Mouse (Mus musculus) R1 (cell line): ENCODE measurements at regions not wholly inside any gene's neighbourhood (a gene's known extent, or its start where the extent isn't known, plus 50 kb on each side); places are given as distances from the start of the nearest gene placed in this dataset.

Experiments used
- DNase-seq: peaks from one replicate; pipeline ENCODE4 v3.0.0-alpha.2; 2018; ENCODE audit warnings: low read depth, low spot score

DNA sequence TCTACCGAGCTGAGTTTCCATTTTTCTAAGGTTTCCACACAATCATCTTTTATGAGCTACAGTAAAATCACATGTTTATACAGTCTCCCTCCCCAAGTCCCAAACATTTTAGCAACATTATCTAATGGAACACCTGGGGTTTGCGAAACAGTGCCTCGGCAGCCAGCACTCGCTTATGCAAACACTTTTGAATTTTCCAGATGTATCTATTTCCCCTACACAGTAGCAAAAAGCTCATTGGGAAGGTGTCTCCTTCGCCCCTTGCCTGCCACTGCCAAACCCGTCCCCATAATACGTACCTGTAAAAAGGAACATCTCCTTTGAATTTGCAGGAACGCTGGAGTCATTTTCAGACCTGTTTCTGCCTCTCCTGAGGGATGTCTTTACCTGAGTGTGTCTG, 149.6 kb upstream of the Mocs1 start:
- no peak for DNase-seq

DNA sequence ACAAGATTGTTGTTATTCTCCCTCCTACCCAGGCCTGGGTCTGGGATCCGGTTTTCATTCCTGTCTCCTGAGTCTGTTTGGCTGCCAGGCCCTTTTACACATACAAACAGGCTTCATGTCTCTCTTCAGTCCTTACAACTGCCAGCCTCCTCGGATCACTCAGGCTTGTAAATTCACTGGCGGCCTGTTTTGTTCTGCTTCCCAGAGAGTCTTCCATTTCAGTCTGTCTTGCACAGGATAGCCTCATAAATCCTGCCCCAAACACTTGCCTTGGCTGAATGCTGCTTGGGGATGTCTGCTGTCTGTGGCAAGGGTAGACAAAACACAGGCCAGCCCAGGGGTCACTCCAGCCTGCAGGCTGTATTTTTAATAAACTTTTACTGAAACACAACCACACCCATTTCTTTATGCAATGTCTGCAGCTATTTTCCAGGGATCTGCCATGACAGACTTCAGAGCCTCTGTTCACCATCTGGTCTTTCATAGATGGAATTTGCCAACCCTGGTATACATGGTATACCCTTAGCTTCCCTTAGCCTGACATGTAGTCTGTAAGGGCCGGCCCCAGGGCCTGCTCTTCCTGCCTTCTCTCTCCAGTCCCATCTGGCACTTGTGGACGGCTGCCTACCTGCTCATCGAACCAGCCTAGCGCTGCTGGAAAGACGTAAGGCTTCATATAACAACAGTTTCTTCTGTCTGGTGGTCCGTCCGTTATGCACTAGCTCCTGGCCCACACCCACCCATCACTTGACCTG, 149.0 kb upstream of the Mocs1 start:
- DNase-seq: no peak

DNA sequence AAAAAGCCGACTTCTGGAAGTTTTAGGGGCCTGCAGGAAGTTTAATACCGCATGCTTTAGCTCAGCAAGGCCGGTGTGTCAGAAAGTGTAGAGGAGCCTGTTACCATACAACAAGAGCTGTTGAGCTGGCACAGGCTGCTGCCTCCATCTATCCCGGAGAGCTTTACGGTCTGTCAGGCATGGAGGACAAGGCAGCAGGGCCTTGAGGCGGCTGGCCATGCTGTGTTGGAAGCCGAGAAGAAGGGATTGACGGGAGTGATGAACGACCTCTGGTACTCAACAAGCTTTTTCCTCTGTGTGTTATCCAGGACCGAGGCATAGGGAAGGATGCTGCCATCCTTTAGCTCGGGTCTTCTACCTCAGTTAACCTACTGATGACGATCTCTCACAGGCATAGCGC, 146.8 kb upstream of the Mocs1 start:
- no peak for DNase-seq

DNA sequence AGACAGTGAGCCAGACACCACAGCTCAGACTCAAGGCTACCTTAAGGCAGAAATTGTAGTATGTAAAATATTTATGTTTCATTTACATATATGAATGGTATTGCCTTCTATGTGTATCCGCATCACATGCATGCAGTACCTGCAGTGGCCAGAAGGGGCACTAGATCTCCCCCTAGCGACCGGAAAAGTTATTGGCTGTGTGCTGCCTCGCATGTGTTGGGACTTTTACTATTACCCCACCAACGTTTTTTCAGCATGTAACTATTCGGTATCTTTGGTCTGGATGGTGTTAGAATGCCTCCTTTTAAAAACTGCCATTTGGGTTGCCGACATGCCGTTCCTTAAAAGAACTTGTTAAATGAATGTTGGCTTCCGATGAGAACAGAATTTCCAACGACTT, 145.7 kb upstream of the Mocs1 start:
- peak; percentile 73 for DNase-seq

DNA sequence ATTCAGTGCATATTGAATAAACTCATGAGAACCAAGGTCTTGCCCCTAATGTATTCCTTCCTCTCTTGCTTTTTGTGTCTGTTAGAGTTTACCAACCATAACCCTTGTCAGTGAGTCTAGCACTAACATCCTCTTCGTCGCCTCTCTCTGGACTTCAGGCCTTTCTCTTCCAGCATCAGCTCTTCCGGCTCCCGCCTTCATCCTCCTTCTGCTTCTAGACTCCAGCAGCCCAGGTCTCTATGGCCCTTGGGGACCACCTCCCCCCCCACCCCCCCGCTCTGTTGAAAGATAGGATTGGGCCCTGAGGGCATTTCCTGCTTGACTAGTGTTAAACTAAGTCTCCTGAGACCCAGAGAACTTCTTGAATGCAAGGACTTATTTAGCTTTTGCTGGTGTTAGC, 144.7 kb upstream of the Mocs1 start:
- DNase-seq: no peak

DNA sequence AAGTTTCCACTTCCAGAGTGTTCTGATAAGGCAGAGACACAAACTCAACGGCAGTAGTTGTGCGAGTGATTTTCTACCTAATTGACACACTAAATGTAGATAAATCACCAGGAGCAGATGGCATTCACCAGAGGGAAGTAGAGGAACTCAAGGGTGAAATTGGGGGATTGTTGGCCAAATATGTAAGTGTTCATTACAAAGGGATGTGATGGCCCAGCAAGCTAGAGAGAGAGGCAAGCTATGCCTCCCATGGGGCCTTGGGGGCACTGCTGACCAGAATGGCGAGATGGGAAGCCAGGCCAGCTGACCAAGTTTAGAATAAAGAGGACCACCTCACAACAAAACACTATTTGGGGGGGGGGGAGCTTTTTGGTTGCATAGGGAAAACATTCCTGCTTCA, 136.5 kb upstream of the Mocs1 start:
- no peak for DNase-seq

DNA sequence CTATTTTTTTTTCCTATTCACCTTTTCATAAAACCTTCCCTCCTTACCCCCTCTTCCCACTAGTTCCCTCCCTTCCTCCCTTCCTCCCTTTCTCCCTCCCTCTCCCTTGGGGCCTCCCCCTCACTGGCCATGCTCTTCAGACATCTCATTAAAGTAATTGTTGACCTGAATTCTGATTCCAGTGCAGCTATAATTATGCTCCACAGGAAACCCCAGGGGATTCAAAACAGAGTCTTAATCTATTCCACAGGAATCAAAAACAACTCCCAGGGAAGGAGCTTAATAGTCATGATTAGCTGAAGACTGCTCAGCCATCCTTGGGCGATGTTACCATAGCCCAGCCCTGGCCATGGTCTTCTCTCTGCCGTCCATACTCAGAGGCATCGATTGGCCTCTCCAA, 123.7 kb upstream of the Mocs1 start:
- no peak for DNase-seq

DNA sequence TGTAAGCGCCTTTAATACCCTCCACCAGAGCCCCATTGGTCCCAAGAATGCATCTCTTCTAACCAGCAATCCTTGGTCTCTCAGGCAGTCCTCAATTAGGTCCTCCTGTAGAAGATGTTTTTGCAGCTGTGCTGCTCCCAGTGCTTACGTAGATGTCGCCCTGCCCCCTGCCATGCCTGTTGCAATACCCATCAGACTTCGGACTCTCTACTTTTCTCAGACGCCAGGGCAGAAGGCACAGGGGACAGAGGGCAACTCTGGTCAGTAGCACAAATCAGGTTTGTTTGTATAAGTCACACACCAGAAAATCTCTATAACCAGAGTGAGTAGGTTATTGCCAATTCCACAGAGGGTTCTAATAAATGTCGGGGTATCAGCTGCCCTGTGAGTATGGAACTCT, 123.0 kb upstream of the Mocs1 start:
- no peak for DNase-seq

DNA sequence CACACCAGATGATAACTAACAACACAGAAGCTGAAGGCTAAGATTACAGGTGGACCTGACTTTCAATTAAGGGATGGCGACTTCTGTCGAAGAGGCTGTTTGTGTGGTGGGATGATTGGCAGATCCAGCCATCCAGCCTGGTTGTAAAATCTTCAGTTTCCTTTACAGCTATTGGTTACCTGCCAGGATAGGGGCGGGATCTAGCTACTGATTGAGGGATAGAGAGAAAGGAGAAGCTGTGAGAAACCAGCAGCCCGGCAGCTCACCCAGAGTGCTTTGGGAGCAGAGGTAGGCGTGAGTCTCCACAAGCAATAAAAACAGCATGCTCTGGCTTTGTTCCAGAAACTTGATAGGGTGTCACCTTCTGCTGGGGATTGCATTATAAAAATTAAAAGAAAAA, 119.1 kb upstream of the Mocs1 start:
- DNase-seq: peak; percentile 77

DNA sequence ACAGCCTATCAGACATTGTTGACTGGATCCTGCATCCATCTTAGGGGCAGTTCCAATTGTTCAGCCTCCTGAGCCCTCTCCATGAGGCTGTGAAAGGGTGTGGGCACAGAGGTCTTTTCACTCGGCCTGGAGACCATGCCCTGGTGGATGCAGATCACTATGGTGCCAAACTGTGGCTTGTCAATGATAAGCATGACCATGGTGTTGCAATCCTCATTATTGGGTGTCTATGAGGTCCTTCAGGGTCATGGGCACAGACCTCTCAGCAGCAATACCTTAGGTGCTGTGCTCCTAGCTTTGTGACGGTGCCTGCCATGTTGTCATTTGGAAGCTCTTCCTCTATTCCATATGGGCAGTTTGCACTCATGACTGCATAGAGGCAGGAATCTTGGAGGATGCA, 114.0 kb upstream of the Mocs1 start:
- no peak for DNase-seq

DNA sequence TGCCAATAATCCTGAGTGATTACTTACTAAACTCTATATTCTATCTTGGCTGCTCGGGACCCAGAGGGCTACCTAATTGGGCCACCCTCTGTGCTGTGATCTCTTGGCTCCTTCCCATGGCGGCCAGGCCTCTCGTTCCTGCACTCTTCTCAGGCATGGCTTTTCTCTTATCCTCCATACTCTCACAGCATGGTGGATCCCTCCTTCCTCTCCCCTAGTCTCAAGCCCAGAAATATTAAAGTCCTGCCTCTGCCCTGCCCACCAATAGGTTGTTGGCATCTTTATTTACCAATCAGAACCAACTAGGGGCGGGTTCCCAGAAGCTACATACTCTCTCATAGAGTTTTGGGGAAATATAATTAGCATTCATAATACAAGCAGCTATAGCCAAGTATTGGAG, 100.6 kb upstream of the Mocs1 start:
- DNase-seq: no peak

DNA sequence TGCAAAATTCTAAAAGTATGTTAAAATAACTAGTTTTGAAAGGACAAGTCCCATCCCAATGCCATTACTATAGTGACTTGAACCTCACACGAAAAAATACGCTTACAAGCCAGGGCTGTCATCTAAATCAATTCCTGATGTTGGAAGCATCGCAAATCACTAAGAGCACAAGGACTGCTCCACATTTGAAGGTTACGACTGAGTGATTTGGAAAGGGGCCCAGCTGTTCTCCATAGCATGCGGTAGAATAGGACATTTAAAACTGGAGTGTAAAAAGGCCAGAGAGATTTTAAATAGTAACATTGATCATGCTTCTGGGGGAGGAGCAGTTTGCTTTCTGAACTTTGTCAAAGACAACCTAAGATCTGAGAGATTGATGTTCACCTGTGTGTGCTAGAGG, 92.8 kb upstream of the Mocs1 start:
- no peak for DNase-seq

DNA sequence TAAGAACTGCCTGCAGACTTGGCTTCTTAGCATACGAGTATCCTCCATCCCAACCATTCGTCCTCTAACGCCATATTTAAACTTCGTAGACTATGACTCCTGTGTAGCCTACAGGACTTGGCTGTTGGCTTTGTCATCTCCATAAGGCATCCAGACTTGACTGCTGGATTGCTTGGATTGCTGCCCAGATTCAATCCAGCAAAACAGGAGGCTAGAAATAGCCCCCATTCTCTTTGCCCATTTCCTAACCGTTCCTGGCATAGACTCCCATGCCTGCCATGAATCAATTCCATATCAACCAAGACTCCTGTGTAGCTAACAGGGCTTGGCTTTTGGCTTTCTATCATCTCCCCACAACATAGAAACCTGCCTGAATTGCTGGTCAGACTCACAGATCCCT, 90.3 kb upstream of the Mocs1 start:
- no peak for DNase-seq

DNA sequence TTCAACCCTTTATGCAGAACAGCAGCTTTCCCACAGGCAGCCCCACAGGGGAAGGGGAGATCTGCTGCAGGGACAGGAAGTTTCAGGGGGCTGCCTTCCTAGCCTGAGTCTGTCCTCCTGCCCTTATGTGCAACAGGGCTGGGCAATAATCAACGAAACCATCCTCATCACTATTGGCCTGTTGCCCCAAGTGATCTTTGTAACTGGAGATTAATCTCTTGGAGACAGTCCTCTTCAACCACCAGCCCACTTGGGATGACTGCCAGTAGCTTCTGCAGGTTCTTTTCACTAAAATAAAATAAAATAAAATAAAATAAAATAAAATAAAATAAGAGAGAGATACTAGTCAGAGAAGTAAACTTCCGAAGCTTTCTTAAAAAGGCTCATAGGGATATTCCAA, 85.5 kb upstream of the Mocs1 start:
- no peak for DNase-seq

DNA sequence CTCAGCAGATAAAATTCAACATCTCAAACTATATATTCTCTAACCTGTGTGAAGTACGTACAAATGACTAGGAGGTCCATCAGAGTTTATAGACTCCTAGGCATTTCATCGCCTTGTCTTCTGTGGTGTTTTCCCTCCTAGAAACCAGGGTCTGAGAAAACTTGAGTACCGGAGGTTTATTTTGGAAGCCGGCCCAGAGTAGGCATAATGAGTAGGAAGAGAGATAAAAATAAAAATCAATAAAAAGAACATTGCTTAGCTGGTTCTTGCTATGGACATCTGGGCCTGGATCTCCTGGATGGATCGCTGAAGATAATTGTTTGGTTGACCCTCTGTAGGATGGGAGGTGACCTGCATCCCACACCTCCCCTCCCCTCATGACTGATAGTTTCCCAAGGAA, 81.5 kb upstream of the Mocs1 start:
- no peak for DNase-seq

DNA sequence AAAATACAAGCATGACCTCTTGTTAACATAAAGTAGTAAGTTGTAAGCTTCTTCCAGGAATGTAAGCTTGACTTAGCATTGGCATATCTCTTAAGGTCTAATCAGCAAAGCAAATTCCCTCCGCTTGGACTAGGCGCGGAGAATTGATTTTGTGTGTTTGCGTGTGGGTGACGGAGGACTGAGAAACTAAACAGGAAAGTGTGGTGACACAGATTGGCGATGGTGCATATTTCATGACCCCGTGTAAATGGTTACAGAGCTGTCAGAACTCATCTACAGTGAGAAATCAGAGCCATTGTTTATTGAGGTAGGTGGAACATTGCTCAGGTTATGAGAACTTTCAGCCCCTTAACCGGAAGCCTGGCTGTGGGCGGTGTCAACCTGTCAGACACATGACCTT, 78.8 kb upstream of the Mocs1 start:
- no peak for DNase-seq

DNA sequence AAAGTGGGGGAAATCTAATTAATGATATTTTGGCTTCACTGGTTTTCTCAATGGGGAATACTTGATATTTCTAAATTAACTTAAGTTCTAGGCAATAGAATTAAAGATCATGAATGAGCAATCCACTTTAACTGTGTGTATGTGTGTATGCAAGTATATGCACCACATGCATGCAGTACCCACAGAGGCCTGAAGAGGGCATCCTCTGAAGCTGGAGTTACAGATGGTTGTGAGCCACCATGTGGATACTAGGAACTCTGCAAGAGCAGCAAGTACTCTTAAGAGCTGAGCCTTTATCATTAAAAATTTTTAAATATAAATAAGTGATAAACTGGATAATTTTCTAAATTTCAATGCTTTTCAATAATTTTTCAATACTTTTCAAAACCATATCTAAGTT, 69.0 kb upstream of the Mocs1 start:
- DNase-seq: peak; percentile 77

DNA sequence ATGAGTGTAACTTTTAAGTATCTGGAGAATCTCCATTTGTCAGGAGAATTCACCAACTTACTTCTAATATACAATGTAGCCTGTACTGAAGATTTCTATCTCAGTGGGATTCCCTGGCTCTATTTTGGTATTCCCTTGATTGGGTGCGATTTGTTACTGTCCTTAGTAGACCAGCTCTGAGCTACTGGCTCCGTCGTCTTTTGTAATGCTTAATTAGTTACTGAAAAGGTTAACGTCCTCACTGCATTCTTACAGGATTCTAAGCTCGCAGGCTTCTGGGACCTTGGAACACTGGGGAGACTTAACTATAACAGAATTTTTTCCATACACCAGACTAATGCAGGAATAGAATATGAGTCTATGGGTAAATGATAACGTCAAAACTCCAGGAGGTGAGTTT, 67.9 kb upstream of the Mocs1 start:
- peak; percentile 66 for DNase-seq

DNA sequence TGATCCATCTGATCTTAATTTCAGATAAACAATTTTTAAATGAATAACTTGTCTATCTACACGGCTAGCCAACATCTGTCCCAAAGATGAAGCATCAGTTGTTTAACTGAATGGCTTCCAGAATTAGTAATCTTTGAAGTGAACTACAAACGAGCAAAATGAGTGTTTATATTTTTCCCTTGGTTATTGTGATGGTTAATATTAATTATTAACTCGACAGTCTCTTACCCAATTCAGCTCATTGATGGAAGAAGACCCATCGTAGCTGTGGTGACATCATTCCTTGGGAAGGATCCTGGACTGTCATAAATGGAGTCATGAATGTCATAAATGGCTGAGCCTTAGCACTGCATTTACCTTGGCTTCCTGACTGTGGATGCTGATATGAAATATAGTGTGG, 60.4 kb upstream of the Mocs1 start:
- DNase-seq: no peak

DNA sequence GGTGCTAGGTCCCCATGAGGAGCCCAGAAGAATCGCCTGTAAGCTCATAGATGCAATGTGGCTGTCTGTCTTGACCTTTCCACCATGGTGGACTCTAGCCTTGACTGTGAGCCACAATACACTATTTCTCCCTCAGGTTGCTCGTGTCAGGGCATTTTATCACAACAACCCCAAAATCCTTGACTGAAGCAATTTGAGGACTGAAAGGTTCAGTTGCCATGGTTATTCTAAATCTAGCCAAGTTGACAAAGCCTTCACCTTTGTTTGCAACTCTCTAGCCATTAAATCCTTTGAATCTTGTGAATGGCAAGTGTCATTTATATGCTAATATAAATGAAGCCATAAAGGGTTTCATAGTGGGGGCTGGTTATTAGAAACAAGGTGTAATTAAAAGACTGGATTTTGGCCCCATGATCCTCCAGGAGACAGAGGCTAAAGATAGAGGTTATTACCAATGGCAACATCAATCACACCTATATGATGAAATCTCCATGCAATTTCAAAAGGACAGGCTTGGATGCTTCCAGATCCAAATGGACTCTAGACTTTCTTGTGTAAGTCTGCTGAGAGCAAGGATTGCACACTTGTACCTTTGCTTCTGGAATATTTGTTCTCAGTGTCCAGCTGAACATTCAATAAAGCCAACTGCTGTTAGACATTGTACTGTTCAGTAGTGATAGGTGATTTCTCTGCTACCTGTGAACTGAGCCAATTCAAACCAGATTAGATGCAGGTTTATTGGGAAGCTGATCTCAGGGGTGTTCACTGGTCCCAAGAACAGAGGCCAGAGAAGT, 59.5 kb upstream of the Mocs1 start:
- DNase-seq: peak; percentile 53

DNA sequence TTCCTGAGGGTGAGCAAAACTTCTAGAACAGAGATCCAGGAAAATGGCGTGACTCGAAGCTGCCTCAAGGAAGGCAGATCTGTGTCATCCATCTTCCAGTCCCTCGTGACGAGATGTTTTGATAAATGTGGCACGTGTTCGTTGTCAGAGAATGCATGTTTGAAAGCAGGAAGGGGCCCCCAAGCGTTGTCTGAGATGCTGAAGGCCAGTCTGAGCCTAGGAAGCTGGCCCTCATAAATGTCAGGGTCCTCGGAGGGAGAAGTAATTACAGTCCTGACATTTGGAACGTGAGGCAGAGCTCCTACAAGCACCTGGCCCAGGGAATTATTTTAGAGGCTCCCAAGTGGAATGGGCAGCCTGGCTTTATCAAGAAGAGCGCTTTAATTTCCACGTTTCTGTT, 50.5 kb upstream of the Mocs1 start:
- no peak for DNase-seq
